Mouse (Mus musculus): ENCODE results near the gene Dach1. TPM values are rescaled to one million over a fixed set of nuclear protein-coding genes. Genes with fewer than 3 reads are reported as not detected.
A peak's percentile ranks its signal among the peaks of the same experiment; 100 is the strongest.

Gene Dach1
- polyA plus RNA-seq, 1 experiment from 2014 or later: 7.8 TPM

- no peak overlapping the region for H3K4me2 ChIP-seq (ENCODE audit: low read depth, low read length)
- no peak overlapping the region for H3K9ac ChIP-seq (ENCODE audit: low read length)
- no peak overlapping the region for H3K4me3 ChIP-seq (ENCODE audit: low read length)
- WGBS: 80% methylated on average over 4 of the region's 4 CpGs
- no peak for ATAC-seq (ENCODE audit: low read depth)
- H3K27ac ChIP-seq (ENCODE audit: low read length): no peak overlapping the region
- no peaks in the 10 kb centered on the region for H3K4me1 ChIP-seq (replicated peaks; ENCODE audit: control insufficient read depth, insufficient read depth, low read length)
- H3K36me3 ChIP-seq (ENCODE audit: control insufficient read depth, insufficient read depth, low read length): no peaks in the 10 kb centered on the region
- no peaks in the 10 kb centered on the region for H3K27me3 ChIP-seq (ENCODE audit: control insufficient read depth, insufficient read depth, low read depth, low read length)
- H3K9me3 ChIP-seq (ENCODE audit: control insufficient read depth, low read length): no peaks in the 10 kb centered on the region
Observed at GRCm38 (mm10) chr14:98086794-98087193, 82.8 kb downstream of the Dach1 start.

GRCm38 (mm10) chr14:98085141-98085540 is 84.4 kb downstream of the Dach1 start:
- no peaks in the 10 kb centered on the region for H3K36me3 ChIP-seq (ENCODE audit: control insufficient read depth, insufficient read depth, low read length)
- H3K9me3 ChIP-seq (ENCODE audit: control insufficient read depth, low read length): no peaks in the 10 kb centered on the region
- 70% methylated on average over 5 of the region's 5 CpGs for WGBS
- no peak for ATAC-seq (ENCODE audit: low read depth)
- no peak overlapping the region for H3K4me2 ChIP-seq (ENCODE audit: low read depth, low read length)
- no peak overlapping the region for H3K27ac ChIP-seq (ENCODE audit: low read length)
- H3K9ac ChIP-seq (ENCODE audit: low read length): no peak overlapping the region
- H3K27me3 ChIP-seq (ENCODE audit: control insufficient read depth, insufficient read depth, low read depth, low read length): no peaks in the 10 kb centered on the region
- no peaks in the 10 kb centered on the region for H3K4me1 ChIP-seq (replicated peaks; ENCODE audit: control insufficient read depth, insufficient read depth, low read length)
- H3K4me3 ChIP-seq (ENCODE audit: low read length): no peak overlapping the region

- H3K36me3 ChIP-seq (ENCODE audit: control insufficient read depth, insufficient read depth, low read length): no peaks in the 10 kb centered on the region
- H3K4me2 ChIP-seq (ENCODE audit: low read depth, low read length): no peak overlapping the region
- WGBS: 37% methylated on average over 1 of the region's 1 CpGs
- no peak for ATAC-seq (ENCODE audit: low read depth)
- H3K4me1 ChIP-seq (replicated peaks; ENCODE audit: control insufficient read depth, insufficient read depth, low read length): no peaks in the 10 kb centered on the region
- no peak overlapping the region for H3K4me3 ChIP-seq (ENCODE audit: low read length)
- H3K27me3 ChIP-seq (ENCODE audit: control insufficient read depth, insufficient read depth, low read depth, low read length): no peaks in the 10 kb centered on the region
- H3K27ac ChIP-seq (ENCODE audit: low read length): no peak overlapping the region
- H3K9ac ChIP-seq (ENCODE audit: low read length): no peak overlapping the region
- H3K9me3 ChIP-seq (ENCODE audit: control insufficient read depth, low read length): no peaks in the 10 kb centered on the region
Observed at GRCm38 (mm10) chr14:98084720-98085119, 84.8 kb downstream of the Dach1 start.

GRCm38 (mm10) chr14:98083419-98083818 is 86.1 kb downstream of the Dach1 start:
- no peak for ATAC-seq (ENCODE audit: low read depth)
- H3K4me2 ChIP-seq (ENCODE audit: low read depth, low read length): no peak overlapping the region
- H3K4me3 ChIP-seq (ENCODE audit: low read length): no peak overlapping the region
- 48% methylated on average over 1 of the region's 1 CpGs for WGBS
- H3K9ac ChIP-seq (ENCODE audit: low read length): no peak overlapping the region
- no peaks in the 10 kb centered on the region for H3K4me1 ChIP-seq (replicated peaks; ENCODE audit: control insufficient read depth, insufficient read depth, low read length)
- no peaks in the 10 kb centered on the region for H3K36me3 ChIP-seq (ENCODE audit: control insufficient read depth, insufficient read depth, low read length)
- no peak overlapping the region for H3K27ac ChIP-seq (ENCODE audit: low read length)
- no peaks in the 10 kb centered on the region for H3K9me3 ChIP-seq (ENCODE audit: control insufficient read depth, low read length)
- H3K27me3 ChIP-seq (ENCODE audit: control insufficient read depth, insufficient read depth, low read depth, low read length): no peaks in the 10 kb centered on the region

- Histone ChIP-seq H3K27ac (ENCODE audit: low read length) (no peak overlapping the region), H3K9me3 (ENCODE audit: control insufficient read depth, low read length) (no peaks in the 10 kb centered on the region), H3K4me2 (ENCODE audit: low read depth, low read length) (no peak overlapping the region), H3K4me1 (replicated peaks; ENCODE audit: control insufficient read depth, insufficient read depth, low read length) (no peaks in the 10 kb centered on the region), H3K27me3 (ENCODE audit: control insufficient read depth, insufficient read depth, low read depth, low read length) (no peaks in the 10 kb centered on the region), H3K36me3 (ENCODE audit: control insufficient read depth, insufficient read depth, low read length) (no peaks in the 10 kb centered on the region), H3K9ac (ENCODE audit: low read length) (no peak overlapping the region), H3K4me3 (ENCODE audit: low read length) (no peak overlapping the region)
- WGBS: 76% methylated on average over 6 of the region's 6 CpGs
- no peak for ATAC-seq (ENCODE audit: low read depth)
Observed at GRCm38 (mm10) chr14:98080014-98080413, 89.6 kb downstream of the Dach1 start.

- Histone ChIP-seq H3K36me3 (ENCODE audit: control insufficient read depth, insufficient read depth, low read length) (no peaks in the 10 kb centered on the region), H3K9me3 (ENCODE audit: control insufficient read depth, low read length) (no peaks in the 10 kb centered on the region), H3K4me1 (replicated peaks; ENCODE audit: control insufficient read depth, insufficient read depth, low read length) (0 out of 2 replicates have a peak, but pooled peaks cover 7% of the 10 kb centered on the region), H3K27ac (ENCODE audit: low read length) (no peak overlapping the region), H3K4me3 (ENCODE audit: low read length) (no peak overlapping the region), H3K9ac (ENCODE audit: low read length) (no peak overlapping the region), H3K4me2 (ENCODE audit: low read depth, low read length) (no peak overlapping the region), H3K27me3 (ENCODE audit: control insufficient read depth, insufficient read depth, low read depth, low read length) (no peaks in the 10 kb centered on the region)
- no peak for ATAC-seq (ENCODE audit: low read depth)
Observed at GRCm38 (mm10) chr14:98077996-98078395, 91.6 kb downstream of the Dach1 start.

- Histone ChIP-seq H3K9ac (ENCODE audit: low read length) (no peak overlapping the region), H3K4me2 (ENCODE audit: low read depth, low read length) (peak overlapping the region; percentile 18), H3K9me3 (ENCODE audit: control insufficient read depth, low read length) (no peaks in the 10 kb centered on the region), H3K4me1 (replicated peaks; ENCODE audit: control insufficient read depth, insufficient read depth, low read length) (peaks cover 13% of the 10 kb centered on the region; the same call in 1 of the 2 replicates), H3K4me3 (ENCODE audit: low read length) (no peak overlapping the region), H3K27ac (ENCODE audit: low read length) (no peak overlapping the region), H3K36me3 (ENCODE audit: control insufficient read depth, insufficient read depth, low read length) (no peaks in the 10 kb centered on the region), H3K27me3 (ENCODE audit: control insufficient read depth, insufficient read depth, low read depth, low read length) (no peaks in the 10 kb centered on the region)
- peak; percentile 47; the same call in 1 of the 2 replicates for ATAC-seq (ENCODE audit: low read depth)
- WGBS: 43% methylated on average over 12 of the region's 12 CpGs
Observed at GRCm38 (mm10) chr14:98073421-98074080, 96.0 kb downstream of the Dach1 start.

GRCm38 (mm10) chr14:98072647-98073420 is 96.7 kb downstream of the Dach1 start:
- 40% methylated on average over 11 of the region's 11 CpGs for WGBS

GRCm38 (mm10) chr14:98071877-98072276 is 97.7 kb downstream of the Dach1 start:
- H3K27me3 ChIP-seq (ENCODE audit: control insufficient read depth, insufficient read depth, low read depth, low read length): no peaks in the 10 kb centered on the region
- H3K4me3 ChIP-seq (ENCODE audit: low read length): no peak overlapping the region
- no peaks in the 10 kb centered on the region for H3K9me3 ChIP-seq (ENCODE audit: control insufficient read depth, low read length)
- ATAC-seq (ENCODE audit: low read depth): no peak
- no peak overlapping the region for H3K9ac ChIP-seq (ENCODE audit: low read length)
- no peak overlapping the region for H3K27ac ChIP-seq (ENCODE audit: low read length)
- WGBS: 21% methylated on average over 4 of the region's 4 CpGs
- H3K4me2 ChIP-seq (ENCODE audit: low read depth, low read length): no peak overlapping the region
- H3K36me3 ChIP-seq (ENCODE audit: control insufficient read depth, insufficient read depth, low read length): no peaks in the 10 kb centered on the region
- H3K4me1 ChIP-seq (replicated peaks; ENCODE audit: control insufficient read depth, insufficient read depth, low read length): peaks cover 18% of the 10 kb centered on the region; the same call in 1 of the 2 replicates

More at GRCm38 (mm10) chr14:98072647-98073420, 96.7 kb downstream of the Dach1 start:
- H3K36me3 ChIP-seq (ENCODE audit: control insufficient read depth, insufficient read depth, low read length): no peaks in the 10 kb centered on the region
- ATAC-seq (ENCODE audit: low read depth): no peak
- no peak overlapping the region for H3K27ac ChIP-seq (ENCODE audit: low read length)
- peak overlapping the region; percentile 18 for H3K4me2 ChIP-seq (ENCODE audit: low read depth, low read length)
- H3K4me3 ChIP-seq (ENCODE audit: low read length): no peak overlapping the region
- no peak overlapping the region for H3K9ac ChIP-seq (ENCODE audit: low read length)
- peaks cover 14% of the 10 kb centered on the region; the same call in 1 of the 2 replicates for H3K4me1 ChIP-seq (replicated peaks; ENCODE audit: control insufficient read depth, insufficient read depth, low read length)
- no peaks in the 10 kb centered on the region for H3K27me3 ChIP-seq (ENCODE audit: control insufficient read depth, insufficient read depth, low read depth, low read length)
- H3K9me3 ChIP-seq (ENCODE audit: control insufficient read depth, low read length): no peaks in the 10 kb centered on the region
